33 mouse cellular contexts compared by ENCODE assay signal in the genomic region with DNA sequence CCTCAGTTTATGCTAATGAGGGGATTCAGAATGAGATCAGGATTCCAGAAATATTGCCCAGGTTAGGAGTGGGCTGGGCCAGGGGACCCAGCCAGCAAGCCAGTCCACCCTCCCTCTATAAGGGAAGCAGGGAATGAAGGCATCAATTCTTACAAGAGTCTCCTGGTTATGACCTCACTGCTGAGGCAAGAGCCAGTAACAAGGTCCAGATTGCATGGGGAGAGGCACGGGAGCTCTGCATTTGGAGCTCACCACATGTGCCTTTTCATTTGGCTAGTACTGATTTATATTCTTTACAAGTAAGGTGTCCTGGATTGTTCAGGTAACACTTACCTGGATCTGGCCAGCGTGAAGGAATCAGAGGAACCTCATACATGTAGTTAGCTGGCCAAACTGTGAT. TPM values are rescaled to one million over a fixed set of nuclear protein-coding genes. Genes with fewer than 3 reads are reported as not detected.
"Had no signal": no experiment of that assay in that cellular context is flagged by ENCODE, and none has a peak within 500 bp of the region (broad histone marks: within the 10 kb centered on the region; RNA-seq: fewer than 3 reads in every experiment).

No protein-coding gene starts in this region.

- H3K9me3 ChIP-seq: limb, embryonic 13.5 days; limb, embryonic 15.5 days; liver, embryonic 12.5 days; liver, embryonic 13.5 days; liver, embryonic 15.5 days; lung, embryonic 15.5 days; megakaryocyte, embryonic 14.5 days; midbrain, embryonic 10.5 days; midbrain, embryonic 12.5 days; midbrain, embryonic 13.5 days; midbrain, embryonic 15.5 days; neural tube, embryonic 12.5 days; neural tube, embryonic 13.5 days had no signal

- H3K9ac ChIP-seq: limb, embryonic 13.5 days; limb, embryonic 15.5 days; liver, embryonic 12.5 days; liver, embryonic 13.5 days; liver, embryonic 14.5 days; liver, embryonic 15.5 days; liver, postnatal 0 days; lung, embryonic 14.5 days; lung, embryonic 15.5 days; midbrain, embryonic 12.5 days; midbrain, embryonic 13.5 days; midbrain, embryonic 15.5 days; neural tube, embryonic 12.5 days; neural tube, embryonic 13.5 days had no signal

- ATAC-seq: liver, embryonic 12.5 days; liver, postnatal 0 days; lung, postnatal 0 days; midbrain, embryonic 13.5 days; midbrain, embryonic 15.5 days; midbrain, embryonic 16.5 days had no signal

- H3K4me3 ChIP-seq: limb, embryonic 13.5 days; limb, embryonic 15.5 days; liver, embryonic 12.5 days; liver, embryonic 13.5 days; liver, embryonic 15.5 days; lung, embryonic 15.5 days; megakaryocyte, embryonic 14.5 days; midbrain, embryonic 10.5 days; midbrain, embryonic 12.5 days; midbrain, embryonic 13.5 days; midbrain, embryonic 15.5 days; myocyte; neural tube, embryonic 12.5 days; neural tube, embryonic 13.5 days had no signal

- H3K4me1 ChIP-seq: limb, embryonic 15.5 days; liver, embryonic 12.5 days; liver, embryonic 13.5 days; liver, embryonic 15.5 days; lung, embryonic 15.5 days; midbrain, embryonic 10.5 days; midbrain, embryonic 12.5 days; midbrain, embryonic 13.5 days; midbrain, embryonic 15.5 days; neural tube, embryonic 12.5 days; neural tube, embryonic 13.5 days had no signal

- H3K27me3 ChIP-seq: limb, embryonic 15.5 days; liver, embryonic 12.5 days; liver, embryonic 13.5 days; liver, embryonic 15.5 days; lung, embryonic 15.5 days; megakaryocyte, embryonic 14.5 days; midbrain, embryonic 12.5 days; midbrain, embryonic 13.5 days; midbrain, embryonic 15.5 days; neural tube, embryonic 12.5 days; neural tube, embryonic 13.5 days had no signal

- H3K27ac ChIP-seq: limb, embryonic 13.5 days; limb, embryonic 15.5 days; liver, embryonic 12.5 days; liver, embryonic 13.5 days; liver, embryonic 14.5 days; liver, embryonic 15.5 days; lung, embryonic 15.5 days; macrophage; midbrain, embryonic 10.5 days; midbrain, embryonic 12.5 days; midbrain, embryonic 13.5 days; midbrain, embryonic 15.5 days; neural tube, embryonic 12.5 days; neural tube, embryonic 13.5 days had no signal

- DNase-seq: left cerebral cortex, postnatal 4 days; liver; liver, embryonic 13.5 days; liver, postnatal 0 days; lung, adult 18-20 months; lung, adult 2 months; lung, embryonic 14.5 days; lung, postnatal 10 days; lung, postnatal 14 days; lung, postnatal 36 days; lung, postnatal 4 days; midbrain, embryonic 14.5 days had no signal

- H3K4me2 ChIP-seq: limb, embryonic 13.5 days; limb, embryonic 15.5 days; liver, embryonic 11.5 days; liver, embryonic 12.5 days; liver, embryonic 13.5 days; liver, embryonic 15.5 days; lung, embryonic 14.5 days; lung, embryonic 15.5 days; midbrain, embryonic 11.5 days; midbrain, embryonic 12.5 days; midbrain, embryonic 13.5 days; midbrain, embryonic 15.5 days; neural tube, embryonic 12.5 days; neural tube, embryonic 13.5 days had no signal

- H3K36me3 ChIP-seq: limb, embryonic 13.5 days; limb, embryonic 15.5 days; liver, embryonic 12.5 days; liver, embryonic 13.5 days; liver, embryonic 15.5 days; midbrain, embryonic 10.5 days; midbrain, embryonic 12.5 days; midbrain, embryonic 13.5 days; midbrain, embryonic 15.5 days; neural tube, embryonic 12.5 days; neural tube, embryonic 13.5 days had no signal

RNA-seq across cellular contexts. Expression of a gene that starts 22.3 kb away (rescaled TPM):
- total RNA-seq: megakaryocyte, adult 5-6 weeks had no signal
- polyA plus RNA-seq: myocyte had no signal

RNA-seq across cellular contexts. Expression of a gene that starts 48.8 kb away (rescaled TPM):
- total RNA-seq: monocyte, adult 5-6 weeks had no signal
- polyA plus RNA-seq: myocyte had no signal
